Mouse (Mus musculus) kidney, postnatal 0 days (tissue): ENCODE results near the gene Uso1. TPM values are rescaled to one million over a fixed set of nuclear protein-coding genes. Genes with fewer than 3 reads are reported as not detected.

Source experiments
- ATAC-seq: fragments of 200-750 bp; cut with Nextera tagmentation; replicated peaks from 2 replicates; pipeline ENCODE4 v1.8.0; 2017; ENCODE audit warnings: low read depth, moderate number of reproducible peaks, moderate TSS enrichment, moderate library complexity; ENCODE audit not compliant: low FRiP score
- DNase-seq: peaks from one replicate; pipeline ENCODE4 v3.0.0-alpha.2; 2016; ENCODE audit warnings: low spot score
- H3K27ac ChIP-seq: fragments of 300-500 bp; sonication (generic); 2 replicates; pipeline ENCODE4 v1.5.1; 2014; ENCODE audit warnings: mild to moderate bottlenecking
- H3K27me3 ChIP-seq: fragments of 300-500 bp; sonication (generic); 2 replicates; pipeline ENCODE4 v1.6.1; 2014; ENCODE audit warnings: low read length, mixed read lengths; ENCODE audit not compliant: insufficient read depth
- H3K36me3 ChIP-seq: fragments of 300-500 bp; sonication (generic); 2 replicates; pipeline ENCODE4 v1.6.1; 2014; ENCODE audit warnings: low read length, mixed read lengths; ENCODE audit not compliant: insufficient read depth
- H3K4me1 ChIP-seq: fragments of 300-500 bp; sonication (generic); replicated peaks from 2 replicates; pipeline ENCODE4 v1.6.1; 2014; ENCODE audit warnings: antibody characterized with exemption, low read length, mixed read lengths; ENCODE audit not compliant: insufficient read depth
- H3K4me2 ChIP-seq: fragments of 300-500 bp; sonication (generic); 2 replicates; pipeline ENCODE4 v1.6.1; 2014; ENCODE audit warnings: mild to moderate bottlenecking, low read length, moderate library complexity, mixed read lengths
- H3K4me3 ChIP-seq: fragments of 300-500 bp; sonication (generic); replicated peaks from 2 replicates; pipeline ENCODE4 v1.5.1; 2014; ENCODE audit warnings: low read depth, low read length
- H3K9ac ChIP-seq: fragments of 300-500 bp; sonication (generic); 2 replicates; pipeline ENCODE4 v1.6.1; 2014; ENCODE audit warnings: low read depth, low read length
- H3K9me3 ChIP-seq: fragments of 300-500 bp; sonication (generic); replicated peaks from 2 replicates; pipeline ENCODE4 v1.6.1; 2016; ENCODE audit warnings: low read length, inconsistent platforms, mixed read lengths
- CTCF ChIP-seq: IDR thresholded peaks from 2 replicates; pipeline ENCODE4 v1.5.1; 2016; ENCODE audit warnings: antibody characterized with exemption, low read depth, mild to moderate bottlenecking, moderate library complexity
- WGBS: fragments of 180-500 bp; shearing (Covaris S2); extraction: QIAGEN DNeasy Blood & Tissue Kit; methylation state at CpG from one replicate; pipeline ENCODE4 v1.1.7; 2014; 5-methylcytosine and 5-hydroxymethylcytosine counted together
- polyA plus RNA-seq: library from polyadenylated mRNA; unstranded; fragments of >200 nt; fragmentation: Nextera tagmentation; extraction: Ambion mirVana; gene quantifications from 2 replicates; pipeline ENCODE4 v1.2.1, GENCODE M21; 2015

The Uso1 gene
- polyA plus RNA-seq, 1 experiment from 2014 or later = 36.1 TPM

DNA sequence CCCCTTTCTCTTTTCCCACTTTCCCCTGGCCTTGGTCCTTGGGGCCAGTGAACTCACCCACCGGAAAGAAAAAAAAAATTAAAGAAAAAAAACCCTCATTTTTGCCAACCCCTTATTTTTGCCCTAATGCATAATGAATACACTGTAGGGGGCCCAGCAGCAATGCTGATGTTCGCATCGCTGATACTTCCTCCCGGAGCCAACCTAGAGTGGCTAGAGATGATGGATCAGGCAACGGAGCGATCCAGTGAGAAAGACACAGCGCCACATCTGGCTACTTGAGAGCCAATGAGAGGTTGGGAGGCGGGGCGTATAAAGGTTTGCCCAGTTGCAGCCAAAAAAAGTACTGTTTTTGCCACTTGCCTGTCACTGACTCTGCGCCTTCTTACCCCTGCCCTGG is 91.0 kb downstream of the Uso1 start:
- DNase-seq (no peak), ATAC-seq (no peak)
- H3K9ac ChIP-seq = no peak overlapping the region
- no peak overlapping the region for H3K27ac ChIP-seq
- H3K9me3 ChIP-seq = no peaks in the 10 kb centered on the region
- 59% methylated on average over 10 of the region's 10 CpGs for WGBS
- H3K4me3 ChIP-seq = no peak overlapping the region
- no peaks in the 10 kb centered on the region for H3K27me3 ChIP-seq
- no peak overlapping the region for H3K4me2 ChIP-seq
- TF ChIP-seq CTCF = no peak
- no peaks in the 10 kb centered on the region for H3K36me3 ChIP-seq
- H3K4me1 ChIP-seq = no peaks in the 10 kb centered on the region

GRCm38 (mm10) chr5:92229514-92229913 is 91.8 kb downstream of the Uso1 start:
- ATAC-seq (no peak), DNase-seq (no peak)
- Histone ChIP-seq H3K27ac (no peak overlapping the region), H3K36me3 (no peaks in the 10 kb centered on the region), H3K4me1 (no peaks in the 10 kb centered on the region), H3K27me3 (no peaks in the 10 kb centered on the region), H3K4me2 (no peak overlapping the region), H3K9me3 (no peaks in the 10 kb centered on the region), H3K4me3 (no peak overlapping the region), H3K9ac (no peak overlapping the region)
- WGBS = 94% methylated on average over 3 of the region's 3 CpGs
- no peak for TF ChIP-seq CTCF

- no peak for TF ChIP-seq CTCF
- no peaks in the 10 kb centered on the region for H3K36me3 ChIP-seq
- no peak overlapping the region for H3K4me2 ChIP-seq
- no peaks in the 10 kb centered on the region for H3K27me3 ChIP-seq
- no peak overlapping the region for H3K27ac ChIP-seq
- no peaks in the 10 kb centered on the region for H3K9me3 ChIP-seq
- ATAC-seq = no peak
- H3K4me3 ChIP-seq = no peak overlapping the region
- H3K9ac ChIP-seq = no peak overlapping the region
- 85% methylated on average over 11 of the region's 11 CpGs for WGBS
- no peaks in the 10 kb centered on the region for H3K4me1 ChIP-seq
- no peak for DNase-seq
These were observed 92.6 kb downstream of the Uso1 start for GRCm38 (mm10) chr5:92230306-92230705.

- no peak for DNase-seq
- TF ChIP-seq CTCF = no peak
- 84% methylated on average over 10 of the region's 10 CpGs for WGBS
These were observed 94.1 kb downstream of the Uso1 start for GRCm38 (mm10) chr5:92231836-92232235.

GRCm38 (mm10) chr5:92233366-92233765 is 95.6 kb downstream of the Uso1 start:
- Histone ChIP-seq H3K27ac (no peak overlapping the region), H3K4me2 (no peak overlapping the region), H3K27me3 (no peaks in the 10 kb centered on the region), H3K4me1 (no peaks in the 10 kb centered on the region), H3K9ac (no peak overlapping the region), H3K36me3 (no peaks in the 10 kb centered on the region), H3K9me3 (no peaks in the 10 kb centered on the region), H3K4me3 (no peak overlapping the region)
- WGBS = 91% methylated on average over 4 of the region's 4 CpGs
- DNase-seq (no peak), ATAC-seq (no peak)
- no peak for TF ChIP-seq CTCF

More at GRCm38 (mm10) chr5:92231836-92232235, 94.1 kb downstream of the Uso1 start:
- H3K36me3 ChIP-seq = no peaks in the 10 kb centered on the region
- no peaks in the 10 kb centered on the region for H3K4me1 ChIP-seq
- H3K27ac ChIP-seq = no peak overlapping the region
- ATAC-seq = no peak
- H3K9me3 ChIP-seq = no peaks in the 10 kb centered on the region
- no peak overlapping the region for H3K4me2 ChIP-seq
- H3K4me3 ChIP-seq = no peak overlapping the region
- no peak overlapping the region for H3K9ac ChIP-seq
- H3K27me3 ChIP-seq = no peaks in the 10 kb centered on the region

GRCm38 (mm10) chr5:92234939-92235557 is 97.3 kb downstream of the Uso1 start:
- ATAC-seq = no peak
- H3K4me1 ChIP-seq = no peaks in the 10 kb centered on the region
- H3K27me3 ChIP-seq = no peaks in the 10 kb centered on the region

More at GRCm38 (mm10) chr5:92234939-92235557, 97.3 kb downstream of the Uso1 start:
- Histone ChIP-seq H3K9me3 (no peaks in the 10 kb centered on the region), H3K36me3 (no peaks in the 10 kb centered on the region), H3K4me3 (no peak overlapping the region), H3K4me2 (0 out of 2 replicates have a peak overlapping the region, but pooled peaks have one; percentile 7), H3K27ac (no peak overlapping the region), H3K9ac (no peak overlapping the region)
- WGBS = 38% methylated on average over 5 of the region's 5 CpGs
- DNase-seq = peak; percentile 27
- no peak for TF ChIP-seq CTCF
